Mouse (Mus musculus) adipocyte (in vitro differentiated cells): ENCODE measurements at regions not wholly inside any gene's neighbourhood (a gene's known extent, or its start where the extent isn't known, plus 50 kb on each side); places are given as distances from the start of the nearest gene placed in this dataset.

Source experiments
- DNase-seq: peaks from one replicate; pipeline ENCODE4 v3.0.0-alpha.2; 2016; ENCODE audit warnings: low spot score

DNA sequence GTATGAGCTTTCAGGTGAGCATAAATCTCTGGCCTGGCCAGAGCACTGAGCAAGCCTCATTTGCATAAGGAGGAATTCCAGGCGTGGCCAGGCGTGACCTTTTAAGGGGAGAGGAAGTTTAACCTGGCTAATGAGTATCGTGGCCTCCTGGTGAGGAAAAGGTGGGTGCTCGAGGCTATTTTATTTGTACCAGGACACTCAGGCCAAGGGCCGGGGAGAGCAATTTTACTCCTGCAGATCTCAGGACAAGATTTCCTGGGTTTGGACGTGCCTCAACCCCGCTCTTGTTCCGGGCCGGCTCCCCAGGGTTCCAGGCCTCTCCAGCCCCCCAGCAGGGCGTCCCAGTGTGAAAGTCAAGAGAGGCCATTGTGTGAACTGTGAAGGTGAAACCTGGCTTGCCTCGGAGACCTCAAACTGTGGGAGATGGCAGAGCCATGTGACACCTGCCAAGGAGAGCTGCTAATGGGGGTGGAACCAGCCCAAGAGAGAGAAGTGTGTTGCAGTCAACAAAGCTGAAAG, 54.3 kb upstream of the Hs6st1 start:
- DNase-seq: no peak

DNA sequence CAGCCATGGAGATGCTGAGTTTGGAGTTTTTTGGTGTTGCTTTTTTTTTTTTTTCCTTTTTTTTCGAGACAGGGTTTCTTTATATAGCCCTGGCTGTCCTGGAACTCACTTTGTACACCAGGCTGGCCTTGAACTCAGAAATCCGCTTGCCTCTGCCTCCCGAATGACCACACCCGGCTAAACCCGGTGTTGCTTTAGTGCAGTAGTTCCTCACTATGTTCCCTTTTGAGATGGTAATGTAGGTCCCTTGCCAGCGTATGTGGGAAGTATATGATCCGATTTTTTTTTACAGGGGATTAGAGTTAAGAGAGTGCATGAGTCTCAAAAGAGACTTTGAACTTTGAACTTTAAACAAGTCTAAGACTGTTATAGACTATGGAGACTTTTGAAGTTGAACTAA, 53.8 kb upstream of the Hs6st1 start:
- no peak for DNase-seq

DNA sequence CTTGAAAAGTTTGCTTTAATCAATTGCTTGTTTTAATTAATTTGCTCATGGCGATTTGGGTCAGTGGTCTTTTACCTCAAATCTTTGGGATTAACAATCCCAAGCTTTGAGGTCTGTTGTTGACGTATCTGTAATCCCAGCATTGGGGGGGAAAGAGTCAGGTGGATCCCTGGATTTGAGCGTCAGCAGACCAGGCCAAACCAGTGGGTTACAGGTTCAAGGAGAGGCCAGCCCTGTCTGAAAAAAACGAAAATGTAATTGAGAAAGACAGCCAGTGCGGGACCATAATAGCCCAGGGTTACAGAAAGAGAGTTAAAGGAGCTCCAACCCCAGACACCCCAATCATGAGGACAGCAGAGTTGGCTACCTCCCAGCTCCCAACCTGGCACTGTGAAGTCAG, 53.0 kb upstream of the Hs6st1 start:
- DNase-seq: no peak

DNA sequence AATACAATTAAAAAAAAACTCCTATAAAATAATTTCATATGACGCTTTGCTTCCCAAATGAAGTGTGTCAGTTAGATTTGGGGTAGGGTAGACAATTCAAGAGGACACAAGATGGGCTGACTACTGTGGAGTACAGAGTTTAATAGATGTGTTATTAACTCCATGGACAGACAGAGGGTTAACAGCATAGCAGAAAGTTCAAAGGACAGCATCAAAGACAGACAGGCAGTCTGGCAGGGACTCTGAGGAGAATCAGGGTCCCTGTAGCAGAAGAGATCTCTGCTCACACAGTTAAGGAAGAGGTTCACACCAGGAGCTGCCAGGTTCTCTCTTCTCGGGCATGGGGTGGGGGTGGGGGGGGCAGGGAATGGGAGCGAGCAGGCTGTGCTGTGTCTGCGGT, 51.6 kb upstream of the Hs6st1 start:
- no peak for DNase-seq

DNA sequence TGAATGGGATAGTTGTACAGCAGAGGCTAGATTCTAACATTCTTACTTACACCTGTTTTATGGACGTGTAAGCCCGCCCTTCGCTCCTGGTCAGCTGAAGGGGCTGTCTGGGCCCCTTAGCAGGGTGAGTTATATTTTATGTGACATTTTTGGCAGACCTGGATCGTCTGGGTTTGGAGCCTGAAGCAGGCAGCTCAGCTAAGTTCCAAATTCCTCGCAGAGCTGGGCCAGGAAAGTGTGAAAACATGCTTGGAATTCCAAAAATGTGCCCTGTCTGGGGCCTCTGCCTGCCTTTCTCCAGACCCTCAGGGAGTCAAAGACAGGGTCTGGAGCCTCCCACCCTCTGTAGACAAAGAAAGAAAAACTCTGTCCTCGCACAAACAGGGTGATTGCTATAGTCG, 51.1 kb upstream of the Hs6st1 start:
- no peak for DNase-seq

DNA sequence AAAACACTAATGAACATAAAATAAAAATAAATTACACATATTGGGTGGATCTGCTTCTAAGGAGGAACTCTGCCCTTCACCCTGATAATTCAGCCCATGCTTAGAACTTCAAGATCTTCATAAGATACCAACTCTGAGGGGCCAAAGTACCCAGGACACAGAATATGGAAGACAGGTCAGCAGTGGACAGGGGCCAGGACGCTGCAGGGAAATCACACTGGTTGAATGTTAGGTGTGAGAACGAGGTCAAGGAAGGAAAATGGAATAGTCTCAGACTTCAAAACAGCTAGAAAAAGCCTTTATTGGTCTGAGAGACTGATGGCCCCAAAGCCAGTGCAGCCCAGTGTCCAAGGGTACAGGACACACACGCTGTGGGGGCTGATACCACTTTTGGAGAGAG, 50.5 kb upstream of the Hs6st1 start:
- DNase-seq: no peak
